Mouse (Mus musculus) G1E (cell line): Measurements from ENCODE around the gene Mroh2a.

ENCODE experiments used
- CTCF ChIP-seq: IDR thresholded peaks from 2 replicates; pipeline ENCODE4 v1.5.1; 2012; ENCODE audit warnings: low read depth, low read length, inconsistent platforms, mixed read lengths
- GATA1 ChIP-seq: IDR thresholded peaks from 2 replicates; pipeline ENCODE4 v1.6.1; 2012; ENCODE audit warnings: borderline replicate concordance, low read length, inconsistent platforms, mixed read lengths
- POLR2AphosphoS5 ChIP-seq: IDR thresholded peaks from 2 replicates; pipeline ENCODE4 v1.6.1; 2012; ENCODE audit warnings: low read depth, low read length, inconsistent platforms; ENCODE audit not compliant: insufficient replicate concordance
- TAL1 ChIP-seq: conservative IDR thresholded peaks from 2 replicates; pipeline ENCODE4 v1.6.1; 2012; ENCODE audit warnings: low read depth, low read length, inconsistent platforms, mixed read lengths

GRCm38 (mm10) chr1:88232664-88233380, 6.0 kb downstream of the Mroh2a start:
- TF ChIP-seq GATA1: no peak
- TF ChIP-seq CTCF: no peak
- no peak for TF ChIP-seq TAL1
- TF ChIP-seq POLR2AphosphoS5: no peak
